Mouse (Mus musculus): ENCODE results near the gene U2af1l4. TPM values are rescaled to one million over a fixed set of nuclear protein-coding genes. Genes with fewer than 3 reads are reported as not detected.

Gene U2af1l4
- polyA plus RNA-seq, 1 experiment from 2014 or later, result 90.7 TPM

DNA sequence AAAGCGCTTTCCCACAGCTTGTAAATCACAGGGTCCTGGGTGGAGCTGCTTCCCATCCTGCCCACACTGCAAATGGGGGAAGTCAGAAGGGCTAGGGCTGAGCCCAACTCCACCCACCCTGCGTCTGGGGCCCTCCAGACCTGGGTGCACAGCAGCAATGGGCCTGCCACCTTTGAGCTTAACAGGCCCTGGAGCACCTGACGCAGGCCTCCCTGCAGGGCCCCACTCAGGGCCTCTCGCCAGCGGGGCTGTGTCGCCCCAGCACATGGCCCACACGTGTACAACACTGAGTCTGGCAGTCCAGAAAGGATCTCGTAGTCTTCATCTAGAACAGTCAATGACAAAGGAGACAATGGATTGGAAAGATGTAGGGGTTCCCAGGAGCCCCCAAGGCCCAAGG lies 16.8 kb downstream of the U2af1l4 start:
- H3K9me3 ChIP-seq (ENCODE audit: control insufficient read depth, low read length), result no peaks in the 10 kb centered on the region
- WGBS, result 95% methylated on average over 8 of the region's 8 CpGs
- H3K27me3 ChIP-seq (ENCODE audit: control insufficient read depth, insufficient read depth, low read length), result no peaks in the 10 kb centered on the region
- H3K4me3 ChIP-seq (ENCODE audit: low read depth, low read length), result no peak overlapping the region
- no peak overlapping the region for H3K4me2 ChIP-seq
- no peak for ATAC-seq (ENCODE audit: low FRiP score)
- H3K9ac ChIP-seq (ENCODE audit: low read length), result no peak overlapping the region
- H3K36me3 ChIP-seq (ENCODE audit: control insufficient read depth, insufficient read depth, low read length), result peaks cover 58% of the 10 kb centered on the region
- no peaks in the 10 kb centered on the region for H3K4me1 ChIP-seq (ENCODE audit: control insufficient read depth, insufficient read depth, low read length)
- no peak overlapping the region for H3K27ac ChIP-seq (ENCODE audit: low read depth, low read length)
- DNase-seq (ENCODE audit: low spot score, missing footprints), result peak; percentile 51

GRCm38 (mm10) chr7:30581547-30581946 lies 18.4 kb downstream of the U2af1l4 start:
- Histone ChIP-seq H3K4me3 (ENCODE audit: low read depth, low read length) (no peak overlapping the region), H3K4me1 (ENCODE audit: control insufficient read depth, insufficient read depth, low read length) (no peaks in the 10 kb centered on the region), H3K4me2 (no peak overlapping the region), H3K36me3 (ENCODE audit: control insufficient read depth, insufficient read depth, low read length) (peaks cover 58% of the 10 kb centered on the region), H3K9ac (ENCODE audit: low read length) (no peak overlapping the region), H3K27me3 (ENCODE audit: control insufficient read depth, insufficient read depth, low read length) (no peaks in the 10 kb centered on the region), H3K27ac (ENCODE audit: low read depth, low read length) (no peak overlapping the region), H3K9me3 (ENCODE audit: control insufficient read depth, low read length) (no peaks in the 10 kb centered on the region)
- DNase-seq (ENCODE audit: low spot score, missing footprints), result peak; percentile 10
- WGBS, result 97% methylated on average over 16 of the region's 16 CpGs
- no peak for ATAC-seq (ENCODE audit: low FRiP score)

DNA sequence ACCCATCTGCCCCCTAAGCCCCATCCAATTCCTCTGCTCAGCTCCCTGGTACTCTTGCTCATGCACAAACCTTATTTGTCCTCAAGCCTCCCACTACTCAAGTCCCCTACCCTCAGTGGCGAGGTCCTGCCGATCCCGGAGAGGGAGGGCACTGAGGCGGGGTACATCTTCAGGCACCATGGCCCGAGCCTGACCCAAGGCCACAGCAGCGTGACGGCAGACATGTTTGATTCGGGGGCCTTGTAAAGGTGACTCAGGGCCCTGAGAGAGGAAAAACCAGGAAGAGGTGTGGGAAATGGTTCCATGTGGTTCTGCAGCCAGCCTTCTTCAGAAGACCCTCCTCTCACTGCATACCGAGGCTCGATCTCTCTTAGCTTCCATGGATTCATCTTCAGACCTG lies 21.2 kb downstream of the U2af1l4 start:
- Histone ChIP-seq H3K36me3 (ENCODE audit: control insufficient read depth, insufficient read depth, low read length) (peaks cover 37% of the 10 kb centered on the region), H3K9ac (ENCODE audit: low read length) (no peak overlapping the region), H3K4me2 (no peak overlapping the region), H3K27me3 (ENCODE audit: control insufficient read depth, insufficient read depth, low read length) (no peaks in the 10 kb centered on the region), H3K9me3 (ENCODE audit: control insufficient read depth, low read length) (no peaks in the 10 kb centered on the region), H3K4me3 (ENCODE audit: low read depth, low read length) (no peak overlapping the region), H3K27ac (ENCODE audit: low read depth, low read length) (no peak overlapping the region), H3K4me1 (ENCODE audit: control insufficient read depth, insufficient read depth, low read length) (peaks cover 12% of the 10 kb centered on the region)
- WGBS, result 93% methylated on average over 10 of the region's 10 CpGs
- DNase-seq (ENCODE audit: low spot score, missing footprints), result peak; percentile 69
- no peak for ATAC-seq (ENCODE audit: low FRiP score)

DNA sequence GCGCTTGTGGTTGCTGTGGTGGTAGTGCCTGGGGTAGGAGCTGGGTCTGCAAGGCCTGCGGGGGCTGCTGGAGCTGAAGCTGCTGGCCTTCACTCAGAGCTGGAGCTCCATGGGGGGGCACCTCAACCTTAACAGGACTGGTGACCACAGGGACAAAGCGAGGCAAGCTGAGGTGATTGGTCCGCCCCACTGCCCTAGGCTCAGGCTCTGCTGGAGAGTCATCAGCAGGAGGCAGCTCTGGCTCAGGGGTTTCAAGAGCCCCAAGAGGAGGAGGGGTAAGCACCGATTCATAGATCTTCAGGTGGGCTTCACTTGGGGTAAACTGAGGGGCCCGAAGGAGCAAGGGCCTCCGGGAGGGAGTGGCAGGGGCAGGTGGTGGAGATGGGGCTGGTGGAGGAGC lies 22.1 kb downstream of the U2af1l4 start:
- no peaks in the 10 kb centered on the region for H3K9me3 ChIP-seq (ENCODE audit: control insufficient read depth, low read length)
- 94% methylated on average over 7 of the region's 7 CpGs for WGBS
- no peak overlapping the region for H3K27ac ChIP-seq (ENCODE audit: low read depth, low read length)
- H3K27me3 ChIP-seq (ENCODE audit: control insufficient read depth, insufficient read depth, low read length), result no peaks in the 10 kb centered on the region
- H3K9ac ChIP-seq (ENCODE audit: low read length), result no peak overlapping the region
- H3K4me1 ChIP-seq (ENCODE audit: control insufficient read depth, insufficient read depth, low read length), result peaks cover 17% of the 10 kb centered on the region
- H3K4me3 ChIP-seq (ENCODE audit: low read depth, low read length), result no peak overlapping the region
- ATAC-seq (ENCODE audit: low FRiP score) (no peak), DNase-seq (ENCODE audit: low spot score, missing footprints) (peak; percentile 21)
- H3K36me3 ChIP-seq (ENCODE audit: control insufficient read depth, insufficient read depth, low read length), result peaks cover 32% of the 10 kb centered on the region
- H3K4me2 ChIP-seq, result no peak overlapping the region

DNA sequence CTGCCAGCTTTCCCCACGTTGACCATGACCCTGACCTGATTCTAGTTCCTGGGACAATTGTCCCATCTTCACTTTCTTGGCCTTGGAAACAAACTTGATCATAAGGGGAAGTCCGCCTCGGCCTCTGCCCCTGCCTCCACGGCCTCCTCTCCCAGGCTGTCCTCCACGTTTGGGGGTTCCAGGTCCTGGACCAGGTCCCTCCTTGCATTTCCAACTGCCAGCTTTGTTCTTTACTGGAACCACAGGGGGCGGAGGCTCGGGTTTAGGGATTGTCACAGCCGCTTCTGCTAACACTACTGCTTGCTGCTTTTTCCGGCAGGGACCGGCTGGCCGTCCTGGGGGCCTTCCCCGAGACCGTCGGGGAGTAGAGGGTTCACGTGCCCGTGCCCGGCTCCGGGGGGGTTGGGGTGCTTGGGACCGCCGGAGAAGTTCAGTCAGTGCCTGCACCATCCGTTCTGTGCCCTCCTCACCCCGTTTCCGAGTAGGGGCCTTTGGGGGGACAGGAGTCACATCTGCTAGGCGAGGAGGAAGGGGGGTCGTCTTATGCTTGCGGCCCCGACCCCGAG lies 23.4 kb downstream of the U2af1l4 start:
- no peaks in the 10 kb centered on the region for H3K27me3 ChIP-seq (ENCODE audit: control insufficient read depth, insufficient read depth, low read length)
- peak overlapping the region; percentile 86 for H3K4me2 ChIP-seq
- no peak overlapping the region for H3K4me3 ChIP-seq (ENCODE audit: low read depth, low read length)
- H3K4me1 ChIP-seq (ENCODE audit: control insufficient read depth, insufficient read depth, low read length), result peaks cover 17% of the 10 kb centered on the region
- H3K9me3 ChIP-seq (ENCODE audit: control insufficient read depth, low read length), result no peaks in the 10 kb centered on the region
- peaks cover 24% of the 10 kb centered on the region for H3K36me3 ChIP-seq (ENCODE audit: control insufficient read depth, insufficient read depth, low read length)
- 89% methylated on average over 28 of the region's 28 CpGs for WGBS
- ATAC-seq (ENCODE audit: low FRiP score) (no peak), DNase-seq (ENCODE audit: low spot score, missing footprints) (peak; percentile 67)
- peak overlapping the region; percentile 97; the same call in 1 of the 2 replicates for H3K9ac ChIP-seq (ENCODE audit: low read length)
- H3K27ac ChIP-seq (ENCODE audit: low read depth, low read length), result no peak overlapping the region

DNA sequence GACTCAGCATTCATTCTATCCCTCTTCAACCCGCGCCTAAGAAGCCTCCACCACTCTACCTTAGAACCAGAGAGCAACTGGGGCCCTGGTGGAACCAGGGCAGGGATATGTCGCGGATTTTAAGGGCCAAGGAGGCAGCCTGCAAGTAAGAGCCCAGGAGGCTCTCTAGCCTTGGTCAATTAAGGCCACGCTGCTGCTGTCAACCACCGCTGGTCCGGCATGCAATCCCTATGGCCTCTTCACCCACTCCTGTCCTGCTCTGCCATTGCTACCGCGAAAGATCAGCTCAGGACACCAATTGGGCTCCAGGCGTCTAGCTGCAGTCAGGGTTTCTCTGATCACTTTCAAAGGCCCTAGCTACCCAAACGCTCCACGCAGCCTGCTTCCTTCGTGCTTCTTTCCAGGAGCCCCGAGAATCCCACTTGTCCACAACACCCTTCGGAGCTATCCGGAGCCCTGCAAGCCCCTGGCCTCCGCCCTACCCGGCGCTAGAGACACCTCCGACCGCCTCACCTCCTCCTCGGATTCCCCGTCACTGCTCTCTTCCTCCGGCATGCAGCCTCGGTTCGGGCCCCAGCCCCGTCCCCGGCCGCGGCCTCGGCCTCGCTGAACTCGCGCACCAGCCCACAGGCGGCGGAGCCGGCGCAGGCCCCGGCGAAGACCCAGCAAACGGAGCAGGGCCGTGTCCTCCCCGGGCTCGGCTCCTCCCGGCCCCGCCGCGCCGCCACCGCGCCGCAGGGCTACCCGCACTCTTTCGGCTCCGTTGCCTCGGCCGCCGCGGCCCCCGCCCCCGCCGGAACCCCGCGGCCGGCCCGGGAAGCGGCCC lies 25.0 kb downstream of the U2af1l4 start:
- WGBS, result under 1% methylated on average over 55 of the region's 67 CpGs
- Histone ChIP-seq H3K9ac (ENCODE audit: low read length) (peak overlapping the region; percentile 97), H3K27me3 (ENCODE audit: control insufficient read depth, insufficient read depth, low read length) (no peaks in the 10 kb centered on the region), H3K4me1 (ENCODE audit: control insufficient read depth, insufficient read depth, low read length) (peaks cover 17% of the 10 kb centered on the region), H3K4me2 (peak overlapping the region; percentile 86), H3K9me3 (ENCODE audit: control insufficient read depth, low read length) (no peaks in the 10 kb centered on the region), H3K4me3 (ENCODE audit: low read depth, low read length) (peak overlapping the region; percentile 96), H3K36me3 (ENCODE audit: control insufficient read depth, insufficient read depth, low read length) (peaks cover 19% of the 10 kb centered on the region; the same call in 1 of the 2 replicates), H3K27ac (ENCODE audit: low read depth, low read length) (peak overlapping the region; percentile 80)
- DNase-seq (ENCODE audit: low spot score, missing footprints) (peak; percentile 95), ATAC-seq (ENCODE audit: low FRiP score) (peak; percentile 59)

GRCm38 (mm10) chr7:30588676-30589434 lies 25.8 kb downstream of the U2af1l4 start, which contains the start of gene Kmt2b:
TSS of gene Kmt2b (minus strand) at chr7:30588726.
- Histone ChIP-seq H3K9ac (ENCODE audit: low read length) (peak within 1 kb of the TSS; percentile 97), H3K27ac (ENCODE audit: low read depth, low read length) (peak within 1 kb of the TSS; percentile 81), H3K4me2 (peak within 1 kb of the TSS; percentile 86), H3K4me3 (ENCODE audit: low read depth, low read length) (peak within 1 kb of the TSS; percentile 96), H3K4me1 (ENCODE audit: control insufficient read depth, insufficient read depth, low read length) (peaks cover 17% of the 10 kb centered on the region), H3K36me3 (ENCODE audit: control insufficient read depth, insufficient read depth, low read length) (peaks cover 15% of the 10 kb centered on the region; the same call in 1 of the 2 replicates), H3K9me3 (ENCODE audit: control insufficient read depth, low read length) (no peaks in the 10 kb centered on the region), H3K27me3 (ENCODE audit: control insufficient read depth, insufficient read depth, low read length) (no peaks in the 10 kb centered on the region)
- peak; percentile 99 for DNase-seq (ENCODE audit: low spot score, missing footprints)
- under 1% methylated on average over 54 of the region's 68 CpGs for WGBS
- peak; percentile 97 for ATAC-seq (ENCODE audit: low FRiP score)

GRCm38 (mm10) chr7:30589435-30590301 lies 26.6 kb downstream of the U2af1l4 start:
- H3K9ac ChIP-seq (ENCODE audit: low read length), result peak overlapping the region; percentile 71

More at GRCm38 (mm10) chr7:30589435-30590301, 26.6 kb downstream of the U2af1l4 start:
- Histone ChIP-seq H3K27me3 (ENCODE audit: control insufficient read depth, insufficient read depth, low read length) (no peaks in the 10 kb centered on the region), H3K36me3 (ENCODE audit: control insufficient read depth, insufficient read depth, low read length) (peaks cover 12% of the 10 kb centered on the region; the same call in 1 of the 2 replicates), H3K27ac (ENCODE audit: low read depth, low read length) (peak overlapping the region; percentile 81), H3K9me3 (ENCODE audit: control insufficient read depth, low read length) (no peaks in the 10 kb centered on the region), H3K4me1 (ENCODE audit: control insufficient read depth, insufficient read depth, low read length) (peaks cover 17% of the 10 kb centered on the region), H3K4me3 (ENCODE audit: low read depth, low read length) (peak overlapping the region; percentile 96), H3K4me2 (peak overlapping the region; percentile 77)
- WGBS, result 33% methylated on average over 39 of the region's 40 CpGs
- ATAC-seq (ENCODE audit: low FRiP score) (peak; percentile 64), DNase-seq (ENCODE audit: low spot score, missing footprints) (peak; percentile 99)

Measured in midbrain, embryonic 11.5 days (tissue).